Mouse (Mus musculus): ENCODE data around the gene Ppm1g. TPM values are rescaled to one million over a fixed set of nuclear protein-coding genes. Genes with fewer than 3 reads are reported as not detected.

The Ppm1g gene
- total RNA-seq (2015; ENCODE audit: low replicate concordance) = 166 and 178 TPM in 2 replicates
- 214 and 223 TPM in 2 replicates for total RNA-seq (2017; ENCODE audit: low replicate concordance)

DNA sequence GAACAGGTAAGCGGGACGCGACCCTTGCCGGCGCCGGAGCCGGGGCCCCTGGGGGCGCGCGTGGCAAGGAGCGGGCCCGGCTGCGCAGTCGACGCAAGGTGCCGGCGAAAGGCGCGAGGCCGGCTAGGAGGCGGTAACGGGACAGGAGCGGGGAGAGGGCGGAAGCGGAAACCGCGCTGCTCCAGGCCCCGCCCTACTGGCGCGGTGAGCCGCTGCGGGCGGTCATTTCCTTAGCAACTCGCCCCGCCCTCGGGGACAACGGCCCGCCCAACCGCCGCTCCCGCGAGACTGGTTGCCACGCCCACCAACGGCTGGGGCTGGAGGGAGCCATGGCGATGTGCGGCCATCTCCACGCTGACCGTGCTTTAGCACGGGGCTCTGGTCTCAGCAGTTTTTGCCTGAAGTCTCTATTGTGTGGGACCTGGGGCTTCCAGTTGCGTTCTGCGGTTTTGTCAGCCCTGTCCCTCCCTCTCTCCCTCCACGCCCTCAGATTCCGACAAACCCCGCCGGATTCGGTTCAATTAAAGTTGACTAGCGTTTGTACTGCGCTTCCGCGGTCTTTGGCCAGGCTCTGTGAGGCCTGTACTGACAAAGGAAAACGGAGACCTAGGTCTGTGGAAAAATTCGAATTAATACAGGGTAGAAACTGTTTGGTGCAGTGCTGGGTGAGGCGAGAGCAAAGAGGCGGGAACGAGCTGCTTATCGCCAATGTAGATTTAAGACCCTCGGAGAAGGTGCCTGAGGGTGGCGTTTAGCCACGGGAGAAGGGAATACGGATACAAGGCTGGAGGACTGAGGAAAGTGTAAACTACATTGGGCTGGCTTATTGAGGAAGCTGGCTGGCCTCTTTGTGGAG is at the start of gene Ppm1g:
Ppm1g (minus strand) TSS at position 240 of the 856 bp plus-strand sequence.
- ATAC-seq (replicated peaks; ENCODE audit: low FRiP score, poor library complexity, severe bottlenecking) = peak; percentile 90

DNA sequence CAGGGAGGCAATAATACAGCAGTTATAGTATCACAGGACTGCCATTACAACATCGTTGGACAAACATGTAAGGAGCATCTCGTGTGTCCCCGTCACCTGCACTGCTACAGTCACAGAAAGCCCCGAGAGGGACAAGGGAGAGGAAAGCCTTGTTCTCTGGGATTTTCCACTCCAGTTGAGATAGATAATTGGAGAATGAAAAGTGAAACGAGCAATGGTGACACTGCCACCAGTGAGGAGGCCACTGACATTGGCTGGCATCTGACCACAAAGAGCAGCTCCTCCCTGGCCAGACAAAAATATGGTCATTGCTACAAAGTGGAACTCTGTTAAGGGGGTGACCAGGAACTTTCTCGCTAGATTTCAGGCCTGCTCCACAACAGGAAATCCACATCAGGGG is 47.2 kb upstream of the Ppm1g start:
- no peak for ATAC-seq (replicated peaks; ENCODE audit: low FRiP score, poor library complexity, severe bottlenecking)

DNA sequence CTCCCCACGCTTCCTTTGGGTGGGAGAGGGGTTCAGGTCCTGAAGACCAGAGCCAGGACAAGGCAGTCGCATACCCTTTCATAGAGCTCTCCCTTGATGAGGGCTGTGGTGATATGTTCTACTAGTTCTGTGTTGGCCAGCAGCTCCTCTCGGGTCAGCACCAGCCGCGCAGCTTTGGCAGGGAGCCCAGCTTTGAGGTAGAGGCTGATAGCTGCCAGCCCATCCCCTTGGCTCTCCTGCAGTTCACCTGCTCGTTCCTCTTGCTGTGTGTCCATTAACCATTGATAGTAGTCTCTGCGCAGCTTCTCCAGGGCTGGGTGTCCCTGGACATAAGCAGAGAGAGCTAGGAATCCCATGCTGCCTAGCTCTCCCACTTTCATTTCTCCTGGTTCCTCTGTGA is 45.6 kb upstream of the Ppm1g start:
- ATAC-seq (replicated peaks; ENCODE audit: low FRiP score, poor library complexity, severe bottlenecking) = no peak

DNA sequence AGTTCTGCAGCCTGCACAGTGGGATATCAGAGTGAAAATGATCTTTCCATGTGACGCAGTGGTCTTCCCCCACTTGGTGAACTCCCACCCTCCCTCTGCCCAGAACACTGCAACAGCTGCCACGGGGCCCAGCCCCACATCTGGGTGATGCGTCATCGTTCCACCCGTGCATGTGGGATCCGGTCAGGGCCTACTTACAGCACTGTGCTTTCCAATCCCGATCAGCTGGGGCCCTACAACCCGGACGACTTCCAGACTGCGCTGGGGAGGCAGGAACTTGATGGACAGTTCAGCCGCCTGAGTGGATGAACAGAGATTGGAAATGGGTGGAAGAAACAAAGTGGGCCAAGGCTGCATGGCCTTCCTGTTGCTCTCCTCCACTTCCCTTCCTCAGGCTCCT is 37.1 kb upstream of the Ppm1g start:
- ATAC-seq (replicated peaks; ENCODE audit: low FRiP score, poor library complexity, severe bottlenecking) = no peak

DNA sequence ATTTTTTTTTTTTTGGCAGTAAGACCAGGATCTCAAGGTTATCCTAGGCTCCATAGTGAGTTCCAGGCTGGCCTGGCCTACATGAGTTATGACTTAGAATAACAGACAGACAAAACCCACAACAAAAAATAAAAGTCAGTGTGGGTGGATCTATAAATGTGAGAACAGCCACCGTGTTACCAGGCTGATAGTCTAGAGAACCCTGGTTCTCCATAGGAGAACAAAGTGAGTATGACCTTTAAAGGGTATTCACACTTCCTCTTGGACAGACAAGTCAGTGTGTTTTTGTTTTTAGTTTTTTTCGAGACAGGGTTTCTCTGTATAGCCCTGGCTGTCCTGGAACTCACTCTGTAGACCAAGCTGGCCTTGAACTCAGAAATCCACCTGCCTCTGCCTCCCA is 35.5 kb upstream of the Ppm1g start:
- no peak for ATAC-seq (replicated peaks; ENCODE audit: low FRiP score, poor library complexity, severe bottlenecking)

DNA sequence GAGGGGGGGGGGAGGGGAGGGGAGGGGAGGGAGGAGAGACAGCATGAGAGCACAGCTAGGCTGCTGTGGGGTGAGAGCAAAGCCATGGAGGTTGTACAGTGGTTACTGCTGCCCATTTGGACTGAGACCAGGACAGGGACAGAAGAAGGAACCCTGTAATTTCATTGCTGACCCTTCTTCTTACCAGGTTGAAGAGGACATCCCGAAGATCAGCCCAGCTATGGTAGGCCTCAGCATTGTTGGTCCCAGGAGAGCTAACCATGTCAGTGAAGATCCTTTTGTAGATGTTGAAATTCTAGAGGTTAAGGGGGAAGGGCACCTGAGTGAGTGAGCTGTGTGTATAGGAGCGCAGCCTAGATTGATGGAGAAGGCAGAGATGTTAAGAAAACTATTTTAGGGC is 34.9 kb upstream of the Ppm1g start:
- no peak for ATAC-seq (replicated peaks; ENCODE audit: low FRiP score, poor library complexity, severe bottlenecking)

DNA sequence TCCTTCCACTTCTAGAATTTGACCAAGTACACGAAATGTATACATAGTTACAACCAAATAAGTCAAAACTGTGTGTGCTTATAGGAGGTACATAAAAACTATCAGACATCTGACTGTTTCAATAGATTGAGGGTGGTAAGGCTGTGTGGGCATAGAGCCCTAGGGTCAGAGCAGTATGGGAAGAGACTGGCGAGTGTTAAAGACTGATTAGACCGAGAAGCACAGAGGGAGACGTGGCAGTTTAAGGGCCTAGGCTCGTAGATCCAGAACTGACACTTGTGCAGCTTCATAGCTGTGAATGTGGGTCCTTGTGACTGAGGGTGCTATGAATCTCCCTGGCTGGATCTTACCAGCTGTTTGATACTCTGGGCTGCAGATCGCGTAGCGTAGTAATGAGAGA is 34.4 kb upstream of the Ppm1g start:
- ATAC-seq (replicated peaks; ENCODE audit: low FRiP score, poor library complexity, severe bottlenecking) = no peak

DNA sequence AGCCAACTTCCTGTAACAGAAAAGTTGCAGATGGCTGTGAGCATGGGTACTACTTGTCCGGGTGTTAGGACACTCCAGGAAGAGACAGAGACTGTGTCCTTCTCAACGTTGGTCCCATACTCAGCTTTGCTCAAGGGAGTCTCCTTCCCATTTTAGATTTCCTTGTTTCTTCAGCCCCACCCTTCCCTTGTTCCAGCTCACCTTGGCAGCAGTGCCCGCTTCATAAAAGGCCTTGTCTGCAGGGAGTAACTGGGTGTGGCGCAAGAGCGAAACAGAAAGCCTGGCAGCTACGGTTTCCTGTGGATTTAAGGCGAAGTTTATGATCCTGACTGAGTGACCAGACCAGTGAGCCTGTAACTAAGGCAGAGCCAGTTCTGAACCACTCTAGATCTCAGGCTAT is 34.0 kb upstream of the Ppm1g start:
- no peak for ATAC-seq (replicated peaks; ENCODE audit: low FRiP score, poor library complexity, severe bottlenecking)

DNA sequence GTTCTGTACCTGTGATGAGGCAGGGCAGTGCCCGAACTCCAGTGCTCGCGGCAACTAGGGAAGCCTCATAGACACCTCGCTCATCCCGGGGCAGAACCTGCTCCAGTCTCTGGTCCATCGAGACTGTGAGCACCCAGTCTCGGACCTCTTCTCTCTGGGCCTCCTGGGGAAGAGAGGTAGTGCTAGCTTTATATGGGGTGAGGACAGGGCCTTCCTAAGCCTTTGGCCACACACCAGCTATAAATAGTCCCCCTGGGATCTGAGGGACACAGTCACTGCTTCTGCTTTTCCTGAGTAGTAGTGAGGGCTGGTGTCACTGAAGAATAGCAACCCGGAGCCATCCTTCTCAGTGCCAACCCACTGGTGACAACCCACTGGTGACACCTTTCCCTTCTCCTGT is 33.3 kb upstream of the Ppm1g start:
- ATAC-seq (replicated peaks; ENCODE audit: low FRiP score, poor library complexity, severe bottlenecking) = no peak

DNA sequence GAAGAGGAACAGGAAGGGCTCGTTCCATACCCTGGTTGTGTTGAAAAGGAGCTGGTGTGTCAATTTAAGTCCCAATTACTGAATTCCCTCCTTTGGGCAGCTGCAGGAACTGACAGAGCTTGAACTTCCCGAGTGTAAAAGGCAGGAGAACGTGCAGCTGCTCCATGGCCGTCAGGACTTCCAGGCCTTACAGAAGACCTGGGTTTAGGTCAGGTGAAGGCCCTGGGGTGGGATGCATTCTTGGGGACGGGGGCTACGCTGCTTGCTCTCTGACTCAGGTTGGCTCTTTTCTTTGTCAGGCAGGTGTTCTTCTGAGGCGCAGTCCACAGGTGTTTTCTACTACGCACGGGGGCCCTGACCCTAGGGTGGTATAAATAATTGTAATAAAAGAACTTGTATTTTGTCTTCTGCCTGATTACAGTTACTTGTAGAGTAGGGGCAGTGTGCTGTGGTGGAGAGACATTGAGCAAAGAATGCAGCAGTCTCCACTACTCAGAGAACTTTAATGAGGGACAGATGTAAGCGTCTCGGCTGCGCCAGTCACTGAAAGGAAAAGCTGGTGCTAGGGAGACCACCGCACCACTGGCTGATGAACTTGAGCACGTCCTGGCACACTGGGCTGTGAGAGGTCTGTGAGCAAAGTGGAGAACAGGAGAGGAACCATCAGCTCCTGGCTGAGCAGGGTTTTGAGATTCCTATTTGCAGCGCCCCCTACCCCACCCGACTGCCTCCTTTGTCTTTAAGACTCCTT is 32.5 kb upstream of the Ppm1g start:
- ATAC-seq (replicated peaks; ENCODE audit: low FRiP score, poor library complexity, severe bottlenecking) = no peak

DNA sequence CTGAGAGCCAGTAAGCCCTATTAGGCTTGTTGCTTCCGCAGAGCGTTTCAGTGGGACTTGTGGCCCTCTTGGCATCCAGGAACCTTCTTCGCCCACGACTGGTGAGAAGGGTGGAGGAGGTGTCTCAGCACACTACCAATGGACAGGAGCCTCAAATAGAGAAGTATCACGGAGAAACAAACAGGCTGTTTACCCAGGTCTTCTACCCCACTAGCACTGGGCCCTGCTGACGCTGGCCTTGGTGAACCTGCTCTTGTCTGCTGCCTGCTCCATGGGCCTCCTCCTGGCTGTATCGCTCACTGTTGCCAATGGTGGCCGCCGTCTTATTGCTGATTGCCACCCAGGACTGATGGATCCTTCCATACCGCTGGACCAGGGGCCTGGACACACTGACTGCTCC is 31.7 kb upstream of the Ppm1g start:
- ATAC-seq (replicated peaks; ENCODE audit: low FRiP score, poor library complexity, severe bottlenecking) = no peak

DNA sequence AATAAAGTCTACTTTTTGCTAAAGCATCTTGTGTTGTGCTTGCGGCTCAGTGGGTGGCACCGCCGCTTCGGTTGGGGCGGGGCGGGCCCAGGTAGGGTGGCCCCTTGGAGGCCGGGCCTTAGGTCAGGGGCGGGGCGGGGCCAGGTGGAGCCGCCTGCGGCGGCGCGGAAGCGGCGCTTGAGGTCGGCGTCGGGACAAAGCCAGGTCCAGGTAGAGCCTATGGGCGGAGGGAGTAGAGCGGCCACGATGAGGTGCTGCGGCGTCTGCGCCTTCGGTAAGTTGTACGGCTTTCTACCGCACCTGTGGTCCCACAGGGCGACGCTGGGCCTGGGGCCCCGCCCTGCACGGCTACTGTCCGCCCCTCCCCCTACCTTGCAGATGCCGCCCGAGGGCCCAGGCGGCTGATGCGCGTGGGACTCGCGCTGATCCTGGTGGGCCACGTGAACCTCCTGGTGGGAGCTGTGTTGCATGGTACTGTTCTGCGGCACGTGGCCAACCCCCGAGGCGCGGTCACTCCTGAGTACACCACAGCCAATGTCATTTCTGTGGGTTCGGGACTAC is 31.1 kb upstream of the Ppm1g start, which contains the start of gene Krtcap3:
Krtcap3 (plus strand) TSS at position 151 of the 561 bp plus-strand sequence.
- no peak for ATAC-seq (replicated peaks; ENCODE audit: low FRiP score, poor library complexity, severe bottlenecking)

DNA sequence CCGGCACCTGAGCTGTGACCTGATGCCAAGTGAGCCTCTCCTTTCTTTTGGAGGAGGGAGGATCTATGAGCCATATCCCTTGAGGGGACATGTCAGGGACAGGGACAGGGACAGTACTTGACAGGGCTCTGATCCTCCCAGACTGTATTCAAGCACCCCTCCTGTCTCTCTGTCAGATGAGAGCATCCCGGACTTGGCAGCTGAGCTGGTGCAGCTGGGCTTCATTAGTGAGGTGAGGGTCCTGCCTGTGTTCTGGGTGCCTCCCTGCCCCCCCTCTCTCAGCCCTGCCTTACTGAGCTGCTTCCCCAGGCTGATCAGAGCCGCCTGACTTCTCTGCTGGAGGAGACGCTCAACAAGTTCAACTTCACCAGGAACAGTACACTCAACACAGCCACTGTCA is 30.2 kb upstream of the Ppm1g start:
- no peak for ATAC-seq (replicated peaks; ENCODE audit: low FRiP score, poor library complexity, severe bottlenecking)

DNA sequence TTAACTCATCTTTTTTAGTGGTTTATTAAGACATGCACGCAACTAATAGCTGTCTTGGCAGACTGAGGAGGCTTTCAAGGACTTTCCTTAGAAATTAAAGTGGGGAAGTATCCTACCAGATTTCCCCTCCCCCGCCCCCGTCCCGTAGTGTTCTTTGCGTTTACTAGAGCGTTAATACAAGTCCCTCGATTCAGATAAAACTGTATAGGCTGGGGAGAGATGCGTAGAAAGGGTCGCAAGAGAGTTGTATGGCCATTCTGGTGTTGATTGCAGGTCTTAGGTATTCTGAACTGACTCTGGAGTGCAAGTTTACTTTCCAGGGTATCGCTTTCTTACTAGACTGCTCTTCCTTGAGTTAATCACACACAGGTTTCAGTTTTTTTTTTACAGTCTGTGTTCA is 21.7 kb upstream of the Ppm1g start:
- no peak for ATAC-seq (replicated peaks; ENCODE audit: low FRiP score, poor library complexity, severe bottlenecking)

DNA sequence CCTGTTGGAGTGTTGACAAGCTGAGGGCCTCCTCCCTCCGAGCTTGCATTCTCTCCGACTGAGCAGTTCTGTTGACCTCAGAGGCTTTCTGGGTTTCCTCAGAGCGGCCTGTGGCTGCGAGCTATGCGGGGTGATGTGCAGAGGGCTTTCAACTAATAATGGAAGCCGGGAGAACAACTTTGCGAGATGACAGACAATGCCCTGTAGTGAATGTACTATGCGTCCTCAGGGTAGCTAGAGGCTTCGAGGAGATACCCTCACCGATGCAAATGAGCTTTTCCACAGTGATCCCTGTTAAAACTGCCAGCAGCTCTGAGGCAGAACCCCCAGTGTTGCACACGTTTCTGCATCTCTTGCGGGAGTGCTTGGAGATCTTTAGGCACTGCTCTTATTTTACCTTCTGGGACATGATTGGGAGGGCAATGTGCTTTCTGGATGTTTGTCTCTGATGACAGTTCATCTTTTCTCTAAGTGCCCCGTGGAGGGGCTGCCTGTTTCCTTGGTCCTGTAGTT is 21.1 kb upstream of the Ppm1g start:
- peak; percentile 61 for ATAC-seq (replicated peaks; ENCODE audit: low FRiP score, poor library complexity, severe bottlenecking)

DNA sequence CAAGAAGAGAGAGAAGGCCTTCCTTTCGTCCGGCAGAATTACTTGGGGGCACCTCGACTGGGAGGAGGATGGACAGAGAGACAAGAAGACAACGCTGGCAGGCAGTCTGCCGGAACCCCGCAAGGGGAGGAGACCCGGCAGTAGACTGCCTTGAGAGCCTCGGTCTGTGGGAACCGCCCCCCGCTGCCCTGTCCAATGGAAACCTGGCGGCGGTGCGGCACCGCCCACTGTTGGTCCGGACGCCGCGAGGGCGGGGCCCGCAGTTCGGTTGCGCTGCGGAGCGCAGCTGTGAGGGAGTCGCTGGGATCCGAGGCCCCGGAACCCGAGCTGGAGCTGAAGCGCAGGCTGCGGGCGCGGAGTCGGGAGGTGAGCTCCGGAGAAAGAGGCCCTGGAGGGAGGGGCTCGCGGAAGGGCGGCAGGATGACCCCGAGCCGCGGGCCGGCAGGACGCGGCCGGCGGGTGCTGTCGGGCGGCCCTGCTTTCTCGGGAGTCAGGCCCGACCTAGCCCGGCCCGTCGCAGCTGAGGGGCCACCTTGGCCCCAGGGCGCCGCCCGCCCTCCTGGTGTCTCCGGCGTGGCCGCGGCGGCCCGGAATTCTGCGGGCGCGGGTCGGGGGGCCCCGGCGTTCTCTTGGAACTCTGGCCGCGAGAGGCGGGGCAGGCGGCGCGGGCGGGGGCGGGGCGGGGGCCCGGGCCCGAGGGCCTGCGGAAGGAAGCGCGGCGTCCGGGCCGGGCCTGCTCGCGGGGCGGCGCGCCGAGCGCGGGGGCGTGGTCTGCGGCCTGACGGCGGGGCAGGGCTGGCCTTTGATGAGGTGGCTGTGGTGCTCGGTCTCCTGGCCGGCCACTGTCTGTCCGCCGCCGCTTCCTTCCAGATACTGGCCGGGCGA is 20.4 kb upstream of the Ppm1g start, which contains the start of the genes Nrbp1 and Gm9970:
Nrbp1 (plus strand) TSS at position 228 of the 885 bp plus-strand sequence.
Gm9970 (minus strand) TSS at position 596 of the 885 bp plus-strand sequence.
- peak; percentile 96 for ATAC-seq (replicated peaks; ENCODE audit: low FRiP score, poor library complexity, severe bottlenecking)

DNA sequence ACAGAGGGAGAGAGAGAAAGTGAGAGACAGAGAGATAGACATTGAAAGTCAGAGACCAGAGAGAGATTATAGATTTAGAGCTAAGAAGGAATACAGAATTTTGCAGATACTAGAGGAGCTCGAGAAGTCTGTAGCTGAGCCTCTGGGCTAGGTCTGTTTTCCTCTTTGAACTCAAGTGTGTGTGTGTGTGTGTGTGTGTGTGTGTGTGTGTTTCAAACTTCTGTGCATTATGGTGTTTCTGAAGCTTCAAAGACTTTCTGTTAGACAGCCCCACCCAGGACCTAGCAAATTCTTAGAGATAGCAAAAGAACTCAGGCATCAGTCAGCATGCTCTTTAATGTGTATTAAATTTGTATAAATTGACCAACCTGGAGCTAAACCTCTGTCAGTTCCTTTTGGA is 6.2 kb upstream of the Ppm1g start:
- no peak for ATAC-seq (replicated peaks; ENCODE audit: low FRiP score, poor library complexity, severe bottlenecking)

DNA sequence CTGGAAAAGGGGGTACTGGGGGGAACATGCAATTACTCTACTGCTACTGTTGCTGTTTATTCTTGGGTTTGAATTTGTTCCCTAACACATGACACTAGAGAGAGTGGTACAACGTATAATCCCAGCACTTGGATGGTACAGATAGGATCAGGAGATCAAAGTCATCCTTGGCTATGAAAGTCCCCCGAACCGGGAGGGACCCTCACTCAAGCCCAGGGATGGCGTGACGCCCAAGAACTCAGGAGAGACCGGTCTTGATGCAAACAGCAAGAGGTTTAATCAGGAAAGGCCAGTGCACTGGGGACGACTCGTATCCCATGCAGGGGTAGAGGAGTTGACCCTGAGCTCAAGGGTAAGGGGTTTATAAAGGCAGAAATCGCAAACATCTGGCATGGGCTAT is 2.2 kb upstream of the Ppm1g start:
- ATAC-seq (replicated peaks; ENCODE audit: low FRiP score, poor library complexity, severe bottlenecking) = no peak

DNA sequence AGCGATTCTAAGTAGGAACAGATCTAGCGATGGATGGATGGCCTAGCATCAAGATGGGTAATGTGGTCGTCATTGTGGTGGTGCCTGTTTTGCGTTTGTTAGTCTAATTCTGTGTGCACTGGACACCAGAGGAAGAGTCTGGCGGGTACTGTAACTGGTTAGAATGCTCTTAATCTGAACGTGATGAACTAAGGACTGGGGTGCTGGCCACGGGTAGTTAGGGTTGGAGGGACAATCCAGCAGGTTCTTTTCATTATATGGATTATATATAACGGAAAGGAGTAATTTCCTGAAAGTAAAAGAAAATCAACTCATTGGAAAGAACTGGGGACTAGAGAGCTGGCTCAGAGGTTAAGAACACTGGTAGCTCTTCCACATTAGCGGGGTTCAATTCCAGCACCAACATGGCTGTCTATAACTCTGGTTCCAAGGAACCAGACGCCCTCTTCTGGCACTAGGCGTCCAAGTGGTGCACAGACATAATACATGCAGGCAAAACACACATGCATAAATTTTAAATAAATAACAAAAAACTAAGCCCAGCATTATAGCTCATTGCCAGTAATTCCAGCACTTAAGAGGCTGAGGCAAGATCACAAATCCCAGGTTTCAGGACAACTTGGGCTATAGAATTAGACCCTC is 938 bp upstream of the Ppm1g start:
- ATAC-seq (replicated peaks; ENCODE audit: low FRiP score, poor library complexity, severe bottlenecking) = peak; percentile 55

All from erythroid progenitor cell, adult 5-6 weeks (primary cell).